Mouse (Mus musculus): ENCODE measurements around the gene Tmeff2. TPM values are rescaled to one million over a fixed set of nuclear protein-coding genes. Genes with fewer than 3 reads are reported as not detected.

The Tmeff2 gene
- polyA plus RNA-seq, 1 experiment: 0.55 TPM

- WGBS: 90% methylated on average over 5 of the region's 5 CpGs
- H3K27me3 ChIP-seq (ENCODE audit: control insufficient read depth, insufficient read depth, low read length): no peaks in the 10 kb centered on the region
- no peaks in the 10 kb centered on the region for H3K36me3 ChIP-seq (ENCODE audit: control insufficient read depth, insufficient read depth, low read length)
- H3K4me3 ChIP-seq (ENCODE audit: control insufficient read depth, insufficient read depth, low read length): no peak overlapping the region
- H3K4me1 ChIP-seq (replicated peaks; ENCODE audit: control insufficient read depth, insufficient read depth, low read length): no peaks in the 10 kb centered on the region
- DNase-seq: no peak
- H3K27ac ChIP-seq (ENCODE audit: control insufficient read depth, insufficient read depth, low read length): no peak overlapping the region
- TF ChIP-seq POLR2A (IDR thresholded peaks at IDR 0.05; ENCODE audit: control insufficient read depth, extremely low read depth, insufficient read depth, low read length, poor library complexity) (no peak), CTCF (IDR thresholded peaks at IDR 0.05; ENCODE audit: borderline replicate concordance, control insufficient read depth, extremely low read depth, insufficient read depth, low read length, poor library complexity) (no peak)
Measured at GRCm38 (mm10) chr1:51152856-51153255, 252.4 kb downstream of the Tmeff2 start.

GRCm38 (mm10) chr1:51184276-51184675, 283.8 kb downstream of the Tmeff2 start:
- H3K4me1 ChIP-seq (replicated peaks; ENCODE audit: control insufficient read depth, insufficient read depth, low read length): no peaks in the 10 kb centered on the region
- no peaks in the 10 kb centered on the region for H3K27me3 ChIP-seq (ENCODE audit: control insufficient read depth, insufficient read depth, low read length)
- no peaks in the 10 kb centered on the region for H3K36me3 ChIP-seq (ENCODE audit: control insufficient read depth, insufficient read depth, low read length)
- H3K4me3 ChIP-seq (ENCODE audit: control insufficient read depth, insufficient read depth, low read length): no peak overlapping the region
- TF ChIP-seq CTCF (IDR thresholded peaks at IDR 0.05; ENCODE audit: borderline replicate concordance, control insufficient read depth, extremely low read depth, insufficient read depth, low read length, poor library complexity) (no peak), POLR2A (IDR thresholded peaks at IDR 0.05; ENCODE audit: control insufficient read depth, extremely low read depth, insufficient read depth, low read length, poor library complexity) (no peak)
- 94% methylated on average over 2 of the region's 2 CpGs for WGBS
- no peak overlapping the region for H3K27ac ChIP-seq (ENCODE audit: control insufficient read depth, insufficient read depth, low read length)
- DNase-seq: no peak

- no peaks in the 10 kb centered on the region for H3K27me3 ChIP-seq (ENCODE audit: control insufficient read depth, insufficient read depth, low read length)
Measured at GRCm38 (mm10) chr1:51189008-51189407, 288.6 kb downstream of the Tmeff2 start.

GRCm38 (mm10) chr1:51191253-51191652, 290.8 kb downstream of the Tmeff2 start:
- DNase-seq: no peak
- TF ChIP-seq POLR2A (IDR thresholded peaks at IDR 0.05; ENCODE audit: control insufficient read depth, extremely low read depth, insufficient read depth, low read length, poor library complexity): no peak
- TF ChIP-seq CTCF (IDR thresholded peaks at IDR 0.05; ENCODE audit: borderline replicate concordance, control insufficient read depth, extremely low read depth, insufficient read depth, low read length, poor library complexity): no peak
- Histone ChIP-seq H3K36me3 (ENCODE audit: control insufficient read depth, insufficient read depth, low read length) (no peaks in the 10 kb centered on the region), H3K27me3 (ENCODE audit: control insufficient read depth, insufficient read depth, low read length) (no peaks in the 10 kb centered on the region), H3K4me1 (replicated peaks; ENCODE audit: control insufficient read depth, insufficient read depth, low read length) (no peaks in the 10 kb centered on the region), H3K27ac (ENCODE audit: control insufficient read depth, insufficient read depth, low read length) (no peak overlapping the region), H3K4me3 (ENCODE audit: control insufficient read depth, insufficient read depth, low read length) (no peak overlapping the region)

More at GRCm38 (mm10) chr1:51189008-51189407, 288.6 kb downstream of the Tmeff2 start:
- Histone ChIP-seq H3K4me1 (replicated peaks; ENCODE audit: control insufficient read depth, insufficient read depth, low read length) (no peaks in the 10 kb centered on the region), H3K27ac (ENCODE audit: control insufficient read depth, insufficient read depth, low read length) (no peak overlapping the region), H3K36me3 (ENCODE audit: control insufficient read depth, insufficient read depth, low read length) (no peaks in the 10 kb centered on the region), H3K4me3 (ENCODE audit: control insufficient read depth, insufficient read depth, low read length) (no peak overlapping the region)
- no peak for DNase-seq
- WGBS: 96% methylated on average over 5 of the region's 5 CpGs
- TF ChIP-seq POLR2A (IDR thresholded peaks at IDR 0.05; ENCODE audit: control insufficient read depth, extremely low read depth, insufficient read depth, low read length, poor library complexity): no peak
- TF ChIP-seq CTCF (IDR thresholded peaks at IDR 0.05; ENCODE audit: borderline replicate concordance, control insufficient read depth, extremely low read depth, insufficient read depth, low read length, poor library complexity): no peak

GRCm38 (mm10) chr1:51191872-51192613, 291.6 kb downstream of the Tmeff2 start:
- Histone ChIP-seq H3K4me1 (replicated peaks; ENCODE audit: control insufficient read depth, insufficient read depth, low read length) (no peaks in the 10 kb centered on the region), H3K36me3 (ENCODE audit: control insufficient read depth, insufficient read depth, low read length) (no peaks in the 10 kb centered on the region), H3K4me3 (ENCODE audit: control insufficient read depth, insufficient read depth, low read length) (no peak overlapping the region), H3K27me3 (ENCODE audit: control insufficient read depth, insufficient read depth, low read length) (no peaks in the 10 kb centered on the region), H3K27ac (ENCODE audit: control insufficient read depth, insufficient read depth, low read length) (no peak overlapping the region)
- TF ChIP-seq CTCF (IDR thresholded peaks at IDR 0.05; ENCODE audit: borderline replicate concordance, control insufficient read depth, extremely low read depth, insufficient read depth, low read length, poor library complexity) (no peak), POLR2A (IDR thresholded peaks at IDR 0.05; ENCODE audit: control insufficient read depth, extremely low read depth, insufficient read depth, low read length, poor library complexity) (no peak)
- DNase-seq: no peak
- WGBS: 60% methylated on average over 6 of the region's 6 CpGs

GRCm38 (mm10) chr1:51199088-51199830, 298.8 kb downstream of the Tmeff2 start:
- no peak overlapping the region for H3K4me3 ChIP-seq (ENCODE audit: control insufficient read depth, insufficient read depth, low read length)

More at GRCm38 (mm10) chr1:51199088-51199830, 298.8 kb downstream of the Tmeff2 start:
- Histone ChIP-seq H3K27ac (ENCODE audit: control insufficient read depth, insufficient read depth, low read length) (no peak overlapping the region), H3K36me3 (ENCODE audit: control insufficient read depth, insufficient read depth, low read length) (no peaks in the 10 kb centered on the region), H3K27me3 (ENCODE audit: control insufficient read depth, insufficient read depth, low read length) (no peaks in the 10 kb centered on the region), H3K4me1 (replicated peaks; ENCODE audit: control insufficient read depth, insufficient read depth, low read length) (no peaks in the 10 kb centered on the region)
- 92% methylated on average over 11 of the region's 11 CpGs for WGBS
- no peak for TF ChIP-seq CTCF (IDR thresholded peaks at IDR 0.05; ENCODE audit: borderline replicate concordance, control insufficient read depth, extremely low read depth, insufficient read depth, low read length, poor library complexity)
- TF ChIP-seq POLR2A (IDR thresholded peaks at IDR 0.05; ENCODE audit: control insufficient read depth, extremely low read depth, insufficient read depth, low read length, poor library complexity): no peak
- DNase-seq: no peak
